Mouse (Mus musculus) megakaryocyte progenitor cell, adult 5-6 weeks (primary cell): Measurements from ENCODE around the gene Oas3. TPM values are rescaled to one million over a fixed set of nuclear protein-coding genes. Genes with fewer than 3 reads are reported as not detected.

Source experiments
- ATAC-seq: replicated peaks from 2 replicates; pipeline ENCODE4 v1.8.0; 2016; ENCODE audit warnings: mild to moderate bottlenecking, moderate TSS enrichment, inconsistent platforms; ENCODE audit not compliant: poor library complexity
- total RNA-seq, 2 experiments: library from RNA; stranded (forward) in 1 of 2; stranded (reverse) in 1 of 2; fragments of 157-497, 149-512 nt in 1 of 2; fragments of 200-1000 nt in 1 of 2; gene quantifications; 2 replicates each; pipeline versions ENCODE4 v1.2.3 to v1.2.4; 2015 to 2017

Oas3 gene
- total RNA-seq, 2 experiments from 2014 or later = 1.1 to 1.5 TPM

DNA sequence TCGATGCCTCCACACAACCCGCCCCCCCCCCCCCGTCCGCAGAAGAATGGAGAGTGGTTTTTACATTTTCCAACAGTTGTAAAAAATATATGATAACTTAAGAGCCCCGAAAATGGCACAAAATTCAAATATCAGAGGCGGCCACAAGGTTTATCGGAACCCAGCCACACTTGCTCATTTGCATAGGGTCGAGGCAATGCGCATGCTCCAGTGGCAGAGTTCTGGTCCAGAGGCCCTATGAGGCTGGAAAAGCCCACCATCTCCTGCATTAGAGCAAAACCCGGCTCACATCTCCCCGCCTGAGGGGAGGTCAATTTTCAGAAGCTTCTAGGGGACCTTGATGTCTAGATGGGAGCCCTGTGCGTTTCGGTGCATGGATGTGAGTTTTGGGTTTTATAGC, 70.5 kb downstream of the Oas3 start:
- no peak for ATAC-seq

DNA sequence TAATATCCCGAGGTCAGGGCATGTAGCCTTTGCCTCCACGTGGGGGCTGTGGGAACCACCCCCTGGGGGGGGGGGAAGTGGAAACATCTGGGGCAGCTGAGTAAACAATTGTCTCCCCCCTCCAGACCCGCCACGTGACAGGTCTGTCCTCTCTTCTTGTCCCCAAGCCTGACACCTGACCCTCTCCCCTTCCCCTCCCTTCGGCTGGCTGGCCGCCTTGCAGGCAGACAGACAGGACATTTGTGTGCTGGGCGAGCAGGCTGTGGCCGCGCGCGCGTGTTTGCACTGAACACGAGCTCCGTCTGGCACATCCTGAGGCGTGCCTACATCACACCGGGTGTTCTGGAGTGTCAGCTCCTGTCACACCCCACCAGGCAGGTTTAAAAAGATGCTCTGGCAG, 70.9 kb downstream of the Oas3 start:
- no peak for ATAC-seq

- ATAC-seq = no peak
Observed at GRCm38 (mm10) chr5:120704421-120704820, 73.0 kb downstream of the Oas3 start.

- no peak for ATAC-seq
Observed at GRCm38 (mm10) chr5:120703660-120704059, 73.8 kb downstream of the Oas3 start.

Other genes starting within 250 kb of the Oas3 start
- gene Tpcn1, start 189.0 kb downstream of the Oas3 start, total RNA-seq (2015) = 37.0 and 38.8 TPM in 2 replicates
- gene Tpcn1, start 189.0 kb downstream of the Oas3 start, total RNA-seq (2017) = 15.7 and 17.7 TPM in 2 replicates
- not detected in 2 replicates for gene Iqcd, start 188.6 kb downstream of the Oas3 start, total RNA-seq (2015)
- gene Iqcd, start 188.6 kb downstream of the Oas3 start, total RNA-seq (2017) = 0.81 and 1.1 TPM in 2 replicates
- 2.0 and 2.3 TPM in 2 replicates for gene Rita1, start 165.1 kb downstream of the Oas3 start, total RNA-seq (2015)
- 4.7 and 5.8 TPM in 2 replicates for gene Rita1, start 165.1 kb downstream of the Oas3 start, total RNA-seq (2017)
- 11.8 and 13.3 TPM in 2 replicates for gene Ddx54, start 164.9 kb downstream of the Oas3 start, total RNA-seq (2015)
- gene Ddx54, start 164.9 kb downstream of the Oas3 start, total RNA-seq (2017) = 34.9 and 35.8 TPM in 2 replicates
- gene Cfap73, start 143.4 kb downstream of the Oas3 start, total RNA-seq (2015) = not detected in 2 replicates
- not detected in 2 replicates for gene Cfap73, start 143.4 kb downstream of the Oas3 start, total RNA-seq (2017)
- 0.10 and 0.67 TPM in 2 replicates for gene Rasal1, start 128.8 kb downstream of the Oas3 start, total RNA-seq (2015)
- gene Rasal1, start 128.8 kb downstream of the Oas3 start, total RNA-seq (2017) = 0.12 and 2.0 TPM in 2 replicates
- 0.10 TPM in 1 of 2 replicates, not detected in the other for gene Dtx1, start 65.7 kb downstream of the Oas3 start, total RNA-seq (2015)
- not detected in 2 replicates for gene Dtx1, start 65.7 kb downstream of the Oas3 start, total RNA-seq (2017)
- gene Oas2, start 27.8 kb downstream of the Oas3 start, total RNA-seq (2015) = 1.6 and 2.9 TPM in 2 replicates
- 0.12 and 0.30 TPM in 2 replicates for gene Oas2, start 27.8 kb downstream of the Oas3 start, total RNA-seq (2017)
- not detected in 2 replicates for gene Oas1e, start 17.9 kb upstream of the Oas3 start, total RNA-seq (2015)
- gene Oas1e, start 17.9 kb upstream of the Oas3 start, total RNA-seq (2017) = not detected in 2 replicates
- 0.83 and 1.6 TPM in 2 replicates for gene Oas1c, start 34.9 kb upstream of the Oas3 start, total RNA-seq (2015)
- gene Oas1c, start 34.9 kb upstream of the Oas3 start, total RNA-seq (2017) = 2.4 and 6.3 TPM in 2 replicates
- gene Oas1f, start 69.7 kb upstream of the Oas3 start, total RNA-seq (2015) = not detected in 2 replicates
- not detected in 2 replicates for gene Oas1f, start 69.7 kb upstream of the Oas3 start, total RNA-seq (2017)
- gene Oas1h, start 83.8 kb upstream of the Oas3 start, total RNA-seq (2015) = not detected in 2 replicates
- gene Oas1h, start 83.8 kb upstream of the Oas3 start, total RNA-seq (2017) = not detected in 2 replicates
- 0.54 and 1.6 TPM in 2 replicates for gene Oas1g, start 110.0 kb upstream of the Oas3 start, total RNA-seq (2015)
- gene Oas1g, start 110.0 kb upstream of the Oas3 start, total RNA-seq (2017) = 0.91 and 2.4 TPM in 2 replicates
- gene Oas1a, start 129.9 kb upstream of the Oas3 start, total RNA-seq (2015) = 9.6 and 12.0 TPM in 2 replicates
- gene Oas1a, start 129.9 kb upstream of the Oas3 start, total RNA-seq (2017) = 11.3 and 12.0 TPM in 2 replicates
- gene Oas1d, start 136.9 kb upstream of the Oas3 start, total RNA-seq (2015) = not detected in 2 replicates
- gene Oas1d, start 136.9 kb upstream of the Oas3 start, total RNA-seq (2017) = not detected in 2 replicates
- gene Rph3a, start 232.4 kb upstream of the Oas3 start, total RNA-seq (2015) = not detected in 2 replicates
- gene Rph3a, start 232.4 kb upstream of the Oas3 start, total RNA-seq (2017) = not detected in 2 replicates